Mouse (Mus musculus) embryonic facial prominence, embryonic 11.5 days (tissue): ENCODE data around the gene Zfp667. TPM values are rescaled to one million over a fixed set of nuclear protein-coding genes. Genes with fewer than 3 reads are reported as not detected.
"Not testable (repeated sequence)": the region's sequence is repeated elsewhere in the genome, so short reads cannot be mapped to it uniquely, and the experiment has no call there.

ENCODE experiments used
- ATAC-seq: fragments of 200-750 bp; cut with Nextera tagmentation; replicated peaks from 2 replicates; pipeline ENCODE4 v1.8.0; 2017; ENCODE audit warnings: low read depth; ENCODE audit not compliant: insufficient number of reproducible peaks, low FRiP score, low TSS enrichment
- DNase-seq: peaks from one replicate; pipeline ENCODE4 v3.0.0-alpha.2; 2015; ENCODE audit warnings: low spot score
- H3K27ac ChIP-seq: fragments of 300-500 bp; sonication (generic); replicated peaks from 2 replicates; pipeline ENCODE4 v1.5.1; 2014; ENCODE audit warnings: mild to moderate bottlenecking, low read depth, low read length, control low read depth
- H3K27me3 ChIP-seq: fragments of 300-500 bp; sonication (generic); 2 replicates; pipeline ENCODE4 v1.6.1; 2014; ENCODE audit warnings: mild to moderate bottlenecking, low read length, moderate library complexity, mixed read lengths; ENCODE audit not compliant: control insufficient read depth, insufficient read depth
- H3K36me3 ChIP-seq: fragments of 300-500 bp; sonication (generic); replicated peaks from 2 replicates; pipeline ENCODE4 v1.6.1; 2014; ENCODE audit warnings: low read depth, mild to moderate bottlenecking, low read length, moderate library complexity, mixed read lengths; ENCODE audit not compliant: control insufficient read depth, insufficient read depth
- H3K4me1 ChIP-seq: fragments of 300-500 bp; sonication (generic); 2 replicates; pipeline ENCODE4 v1.6.1; 2014; ENCODE audit warnings: low read length, mixed read lengths; ENCODE audit not compliant: control insufficient read depth, insufficient read depth
- H3K4me2 ChIP-seq: fragments of 300-500 bp; sonication (generic); 2 replicates; pipeline ENCODE4 v1.6.1; 2014; ENCODE audit warnings: low read depth, mild to moderate bottlenecking, control low read depth, low read length, moderate library complexity
- H3K4me3 ChIP-seq: fragments of 300-500 bp; sonication (generic); 2 replicates; pipeline ENCODE4 v1.5.1; 2014; ENCODE audit warnings: low read depth, low read length, control low read depth
- H3K9ac ChIP-seq: fragments of 300-500 bp; sonication (generic); replicated peaks from 2 replicates; pipeline ENCODE4 v1.6.1; 2014; ENCODE audit warnings: mild to moderate bottlenecking, control low read depth, low read length
- H3K9me3 ChIP-seq: fragments of 300-500 bp; sonication (generic); replicated peaks from 2 replicates; pipeline ENCODE4 v1.6.1; 2016; ENCODE audit warnings: mild to moderate bottlenecking, low read length, inconsistent platforms, mixed read lengths; ENCODE audit not compliant: control insufficient read depth
- WGBS: fragments of 180-500 bp; shearing (Covaris S2); extraction: QIAGEN DNeasy Blood & Tissue Kit; methylation state at CpG from one replicate; pipeline ENCODE4 v1.1.7; 2014; 5-methylcytosine and 5-hydroxymethylcytosine counted together
- polyA plus RNA-seq: library from polyadenylated mRNA; unstranded; fragments of >200 nt; fragmentation: Nextera tagmentation; extraction: Ambion mirVana; gene quantifications from 2 replicates; pipeline ENCODE4 v1.2.1, GENCODE M21; 2014

Zfp667 gene
- polyA plus RNA-seq: 7.4 and 8.2 TPM in 2 replicates

- H3K4me1 ChIP-seq: no peaks in the 10 kb centered on the region
- WGBS: 3% methylated on average over 47 of the region's 50 CpGs
- H3K4me2 ChIP-seq: peak within 1 kb of the TSS; percentile 51
- peak within 1 kb of the TSS; percentile 50 for H3K9ac ChIP-seq
- no peaks in the 10 kb centered on the region for H3K9me3 ChIP-seq
- no peaks in the 10 kb centered on the region for H3K27me3 ChIP-seq
- peak within 1 kb of the TSS; percentile 45 for H3K4me3 ChIP-seq
- DNase-seq (peak; percentile 98), ATAC-seq (peak; percentile 85)
- no peak within 1 kb of the TSS; the same call in 1 of the 2 replicates for H3K27ac ChIP-seq
- H3K36me3 ChIP-seq: no peaks in the 10 kb centered on the region
Observed at GRCm38 (mm10) chr7:6285842-6286705, at the start of gene Zfp667. Zfp667 (plus strand) TSS chr7:6286579.

DNA sequence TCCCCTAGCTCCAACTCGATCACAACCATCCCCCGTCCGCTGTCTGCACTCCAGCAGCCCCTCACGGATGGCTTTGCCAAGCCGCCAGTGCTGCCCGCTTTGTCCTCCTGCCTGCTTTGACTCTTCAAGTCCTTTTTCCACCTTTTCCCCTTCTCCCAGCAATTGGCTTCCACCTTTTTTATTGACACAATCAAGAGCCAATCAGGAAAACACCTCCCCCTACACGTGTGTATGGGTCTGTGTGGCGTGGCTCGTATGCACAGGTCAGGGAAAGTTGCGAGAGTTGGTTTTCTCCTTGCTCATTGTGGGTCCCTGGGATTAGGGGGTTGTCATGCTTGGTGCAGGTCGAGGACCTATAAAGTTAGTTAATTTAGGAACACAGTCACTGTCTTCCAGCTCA, 46.6 kb upstream of the Zfp667 start:
- Histone ChIP-seq H3K27ac (no peak overlapping the region), H3K9me3 (no peaks in the 10 kb centered on the region), H3K36me3 (no peaks in the 10 kb centered on the region), H3K4me3 (no peak overlapping the region), H3K27me3 (no peaks in the 10 kb centered on the region), H3K4me1 (no peaks in the 10 kb centered on the region), H3K4me2 (no peak overlapping the region), H3K9ac (no peak overlapping the region)
- no peak for DNase-seq
- WGBS: 52% methylated on average over 11 of the region's 11 CpGs
- ATAC-seq: no peak

DNA sequence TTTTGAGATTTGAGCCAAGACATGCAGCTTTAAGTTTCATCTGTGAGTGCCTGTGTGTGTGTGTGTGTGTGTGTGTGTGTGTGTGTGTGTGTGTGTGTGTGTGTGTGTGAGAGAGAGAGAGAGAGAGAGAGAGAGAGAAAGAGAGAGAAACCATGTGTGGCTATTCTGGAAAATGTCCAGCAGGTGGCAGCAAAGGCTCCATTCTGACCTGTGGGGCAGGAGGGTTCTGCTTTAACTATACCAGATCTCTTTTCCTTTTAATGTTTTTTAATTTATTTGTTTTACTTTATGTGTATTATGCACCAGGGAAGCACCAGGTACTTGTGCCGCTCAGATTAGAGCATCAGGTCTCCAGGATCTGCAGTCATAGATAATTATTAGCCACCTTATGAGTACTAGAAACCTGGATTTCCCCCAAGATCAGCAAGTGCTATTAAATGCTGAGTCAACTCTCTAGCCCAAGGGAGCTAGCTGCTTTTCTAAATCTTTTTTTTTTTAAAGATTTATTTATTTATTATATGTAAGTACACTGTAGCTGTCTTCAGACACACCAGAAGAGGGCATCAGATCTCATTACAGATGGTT, 45.4 kb upstream of the Zfp667 start:
- not testable (repeated sequence) for H3K9ac ChIP-seq, H3K27ac ChIP-seq, H3K4me1 ChIP-seq, H3K36me3 ChIP-seq, H3K4me2 ChIP-seq, H3K4me3 ChIP-seq, H3K9me3 ChIP-seq, ATAC-seq, H3K27me3 ChIP-seq
- 20% methylated on average over 1 of the region's 1 CpGs for WGBS
- peak; percentile 56 for DNase-seq

GRCm38 (mm10) chr7:6244361-6245292, 41.8 kb upstream of the Zfp667 start:
- Histone ChIP-seq H3K4me1 (no peaks in the 10 kb centered on the region), H3K4me3 (no peak overlapping the region), H3K27ac (no peak overlapping the region), H3K4me2 (no peak overlapping the region), H3K9ac (no peak overlapping the region), H3K9me3 (no peaks in the 10 kb centered on the region), H3K27me3 (no peaks in the 10 kb centered on the region), H3K36me3 (no peaks in the 10 kb centered on the region)
- DNase-seq (peak; percentile 14), ATAC-seq (no peak)
- WGBS: 47% methylated on average over 11 of the region's 11 CpGs

DNA sequence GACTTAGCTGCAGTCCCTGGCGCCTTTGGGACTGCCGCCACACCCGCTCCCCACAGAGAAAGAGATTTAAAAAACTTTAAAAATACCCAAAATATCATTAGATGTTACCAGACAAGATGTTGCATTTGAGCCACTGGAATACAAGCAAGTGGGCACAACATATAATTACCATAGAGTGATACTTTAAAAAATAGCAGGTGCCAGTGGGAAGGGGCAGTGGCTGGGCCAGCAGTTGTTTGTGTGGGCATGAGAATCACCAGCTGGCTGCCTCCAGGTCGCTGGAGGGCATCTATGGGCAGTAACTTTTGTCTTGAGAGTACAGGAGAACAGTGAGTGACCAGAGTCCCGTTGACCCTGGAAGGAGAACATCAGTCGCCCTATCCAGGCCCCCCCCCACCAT, 34.0 kb upstream of the Zfp667 start, which contains the start of gene Epp13:
Gene Epp13, plus strand, starts transcription at position 301 of the 400 bp plus-strand sequence.
- no peaks in the 10 kb centered on the region for H3K9me3 ChIP-seq
- no peaks in the 10 kb centered on the region for H3K36me3 ChIP-seq
- H3K9ac ChIP-seq: no peak within 1 kb of the TSS
- H3K27me3 ChIP-seq: no peaks in the 10 kb centered on the region
- no peak within 1 kb of the TSS for H3K4me2 ChIP-seq
- no peak for DNase-seq
- no peak within 1 kb of the TSS for H3K4me3 ChIP-seq
- ATAC-seq: no peak
- WGBS: 78% methylated on average over 6 of the region's 6 CpGs
- no peaks in the 10 kb centered on the region for H3K4me1 ChIP-seq
- no peak within 1 kb of the TSS for H3K27ac ChIP-seq

GRCm38 (mm10) chr7:6254451-6254850, 31.9 kb upstream of the Zfp667 start:
- H3K4me2 ChIP-seq: no peak overlapping the region
- 93% methylated on average over 5 of the region's 5 CpGs for WGBS
- no peak for ATAC-seq
- no peak overlapping the region for H3K9ac ChIP-seq
- no peaks in the 10 kb centered on the region for H3K9me3 ChIP-seq
- no peaks in the 10 kb centered on the region for H3K27me3 ChIP-seq
- H3K36me3 ChIP-seq: no peaks in the 10 kb centered on the region
- no peaks in the 10 kb centered on the region for H3K4me1 ChIP-seq
- no peak overlapping the region for H3K27ac ChIP-seq
- no peak for DNase-seq
- no peak overlapping the region for H3K4me3 ChIP-seq

DNA sequence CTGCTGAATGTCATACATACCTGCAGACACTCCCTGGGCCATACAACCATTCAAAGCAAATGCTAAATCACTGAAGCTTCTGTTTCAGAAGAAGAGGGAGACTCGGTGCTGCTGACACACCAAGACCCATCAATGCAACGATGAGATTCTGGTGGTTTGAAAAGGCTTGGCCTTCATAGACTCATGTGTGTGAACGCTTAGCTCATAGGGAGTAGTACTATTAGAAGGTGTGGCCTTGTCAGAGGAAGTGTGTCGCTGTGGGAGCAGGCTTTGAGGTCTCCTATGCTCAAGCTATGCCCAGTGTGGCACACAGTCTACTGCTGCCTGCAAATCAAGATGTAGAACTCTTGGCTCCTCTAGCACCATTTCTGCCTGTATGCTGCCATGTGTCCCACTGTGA, 29.0 kb upstream of the Zfp667 start:
- no peak overlapping the region for H3K4me3 ChIP-seq
- no peak overlapping the region for H3K27ac ChIP-seq
- H3K4me2 ChIP-seq: no peak overlapping the region
- H3K27me3 ChIP-seq: no peaks in the 10 kb centered on the region
- H3K9ac ChIP-seq: no peak overlapping the region
- no peak for ATAC-seq
- no peak for DNase-seq
- no peaks in the 10 kb centered on the region for H3K36me3 ChIP-seq
- WGBS: 82% methylated on average over 4 of the region's 4 CpGs
- no peaks in the 10 kb centered on the region for H3K4me1 ChIP-seq
- no peaks in the 10 kb centered on the region for H3K9me3 ChIP-seq
